Mouse (Mus musculus) embryo, embryonic 11 days (tissue): ENCODE results near the gene Diablo.
A peak's percentile ranks its signal among the peaks of the same experiment; 100 is the strongest.
"Not testable (repeated sequence)": the region's sequence is repeated elsewhere in the genome, so short reads cannot be mapped to it uniquely, and the experiment has no call there.

ENCODE experiments used
- DNase-seq: peaks from one replicate; pipeline ENCODE4 v3.0.0-alpha.2; 2015

Gene Diablo

DNA sequence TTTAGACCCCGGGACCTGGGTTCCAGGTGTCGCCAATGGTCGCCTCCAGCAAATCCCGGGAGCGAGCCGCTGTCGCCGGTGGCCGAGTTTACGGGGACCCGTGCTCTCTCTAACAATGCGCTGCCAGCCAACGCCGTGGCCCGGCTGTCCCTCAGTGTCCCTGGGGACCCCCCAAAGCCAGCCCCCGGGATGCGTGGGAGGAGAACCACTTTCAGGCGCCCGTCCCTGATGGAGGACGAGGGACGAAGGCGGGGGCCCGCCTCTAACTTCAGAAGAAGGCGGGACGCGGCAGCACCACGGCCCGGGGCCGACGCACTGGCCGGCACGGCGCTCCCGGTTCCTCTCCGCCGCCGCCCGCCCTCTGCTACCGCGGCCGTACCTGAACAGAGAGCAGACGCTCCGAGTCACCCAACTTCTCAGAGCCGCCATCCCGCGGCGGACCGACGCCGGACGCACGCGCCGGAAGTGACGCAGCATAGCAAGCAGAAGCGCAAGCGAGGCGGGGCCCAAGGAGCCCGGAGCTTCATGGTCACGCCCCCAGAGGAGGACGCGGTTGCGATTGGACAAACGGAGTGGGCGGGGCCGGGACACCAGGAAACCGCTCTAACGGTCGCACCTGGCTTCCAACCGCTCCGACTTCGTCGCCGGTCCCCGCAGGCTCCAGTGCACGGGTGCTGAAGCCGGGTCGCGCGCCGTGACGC lies at the start of gene Diablo:
Gene Diablo, minus strand, starts transcription at position 485 of the 701 bp plus-strand sequence.
- peak; percentile 100 for DNase-seq

DNA sequence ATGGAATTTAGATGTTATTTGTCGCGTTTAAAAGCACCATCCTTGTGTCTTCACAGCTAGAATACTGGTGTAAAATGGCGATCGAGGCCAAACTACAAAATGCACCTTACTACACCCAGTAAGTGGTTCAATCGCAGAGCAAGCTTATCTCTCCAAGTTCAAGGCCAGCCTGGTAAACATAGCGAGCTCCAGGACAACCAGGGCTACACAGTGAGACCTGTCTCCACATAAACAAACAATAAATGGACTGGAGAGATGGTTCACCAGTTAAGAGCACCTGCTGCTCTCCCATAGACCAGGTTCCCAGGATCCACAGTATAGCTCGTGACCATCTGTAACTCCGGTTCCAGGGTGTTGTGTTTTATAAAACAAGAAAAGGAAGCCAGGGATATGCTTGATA lies 49.4 kb upstream of the Diablo start:
- DNase-seq, result no peak

DNA sequence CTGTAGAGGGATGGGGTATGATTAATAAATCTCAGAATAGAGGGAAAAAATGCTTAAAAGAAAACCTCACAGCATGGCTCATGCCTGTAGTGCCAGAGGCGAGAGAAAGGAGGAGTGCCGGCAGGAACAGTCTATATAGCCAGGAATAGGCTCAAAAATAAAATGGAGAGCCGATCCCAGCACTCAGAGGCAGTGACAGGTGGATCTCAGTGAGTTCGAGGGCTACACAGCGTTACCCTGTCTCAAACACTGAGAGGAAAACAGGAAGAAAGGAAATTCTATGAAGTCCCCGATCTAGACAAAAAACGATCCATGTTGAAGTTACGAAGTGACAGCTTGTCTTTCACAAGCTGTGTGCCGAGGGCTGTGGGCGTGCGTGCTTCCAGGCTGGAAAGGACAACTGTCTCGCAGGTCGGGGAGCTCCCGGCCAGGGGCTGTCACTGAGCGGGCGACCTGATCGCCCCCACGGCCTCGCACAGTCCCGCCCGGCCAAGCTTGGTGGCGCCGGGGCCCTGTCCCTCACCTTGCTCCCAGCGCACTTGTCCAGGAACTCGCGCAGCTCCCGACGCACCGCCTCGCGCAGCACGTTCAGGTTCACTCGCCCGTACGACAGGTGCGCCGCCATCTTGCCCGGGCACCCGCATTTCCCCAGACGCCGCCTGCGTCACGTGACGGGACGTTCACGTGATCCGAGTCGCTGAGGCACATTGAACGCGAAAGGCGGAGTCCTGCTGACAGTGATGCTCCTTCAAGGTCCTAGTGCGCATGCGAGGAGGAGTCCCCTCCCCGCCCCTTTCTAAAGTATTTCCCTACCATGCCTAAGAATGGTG lies 48.6 kb upstream of the Diablo start, which contains the start of gene Vps33a:
Gene Vps33a, minus strand, starts transcription at position 682 of the 830 bp plus-strand sequence.
- peak; percentile 100 for DNase-seq

DNA sequence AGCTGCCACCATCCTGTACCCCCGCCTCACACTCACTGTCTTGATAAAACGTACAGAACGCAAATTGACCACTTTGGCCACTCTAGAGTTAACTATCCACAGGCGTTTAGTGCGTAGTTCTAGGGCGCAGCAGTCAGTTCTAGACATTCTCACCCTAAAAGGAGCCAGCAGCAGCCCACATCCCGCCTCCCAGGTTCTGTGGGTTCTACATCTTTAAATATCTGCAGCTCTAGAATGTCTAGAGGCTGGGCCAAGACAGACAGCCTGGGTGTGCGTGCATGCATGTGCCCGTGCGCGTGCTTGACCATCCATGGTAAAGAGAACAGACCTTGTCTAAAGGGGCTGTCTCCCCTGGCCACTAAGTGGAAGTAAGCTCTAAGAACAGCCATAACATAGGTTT lies 37.2 kb upstream of the Diablo start:
- DNase-seq, result no peak

DNA sequence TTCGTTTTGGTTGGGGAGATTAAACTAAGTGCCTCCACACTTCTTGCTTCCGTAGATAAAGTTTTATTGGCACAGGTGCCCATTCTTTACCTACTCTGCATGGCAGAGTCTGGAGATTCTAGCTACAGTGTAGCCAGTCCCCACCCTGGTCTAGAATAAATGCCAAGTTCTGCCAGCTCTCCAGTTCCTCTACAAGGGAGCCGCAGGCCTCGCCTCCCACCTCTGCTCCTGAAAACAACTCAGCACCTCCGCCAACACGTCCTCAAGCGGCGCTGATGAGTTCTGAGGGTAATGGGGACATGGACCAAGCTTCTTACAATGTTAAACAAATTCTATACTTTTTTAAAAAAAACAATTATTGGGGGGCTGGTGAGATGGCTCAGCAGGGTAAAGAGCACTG lies 35.6 kb upstream of the Diablo start:
- no peak for DNase-seq

DNA sequence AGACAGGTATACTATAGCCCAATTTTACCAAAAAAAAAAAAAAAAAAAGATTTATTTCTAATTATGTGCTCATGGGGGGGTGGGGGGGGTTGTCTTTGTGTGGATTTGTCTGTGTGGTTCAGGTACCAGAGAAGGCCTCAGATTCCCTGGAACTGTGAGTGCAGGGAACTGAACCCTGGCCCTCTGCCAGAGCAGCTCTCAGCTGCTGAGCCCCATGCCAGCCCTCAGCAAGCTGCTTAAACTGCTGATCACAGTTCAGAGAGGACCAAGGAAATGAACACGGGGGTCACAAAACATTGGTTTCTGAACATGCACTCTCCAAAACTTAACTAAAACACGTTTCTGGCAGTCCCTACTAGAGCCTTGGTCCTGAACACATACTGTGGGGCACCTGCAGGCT lies 32.5 kb upstream of the Diablo start:
- no peak for DNase-seq

DNA sequence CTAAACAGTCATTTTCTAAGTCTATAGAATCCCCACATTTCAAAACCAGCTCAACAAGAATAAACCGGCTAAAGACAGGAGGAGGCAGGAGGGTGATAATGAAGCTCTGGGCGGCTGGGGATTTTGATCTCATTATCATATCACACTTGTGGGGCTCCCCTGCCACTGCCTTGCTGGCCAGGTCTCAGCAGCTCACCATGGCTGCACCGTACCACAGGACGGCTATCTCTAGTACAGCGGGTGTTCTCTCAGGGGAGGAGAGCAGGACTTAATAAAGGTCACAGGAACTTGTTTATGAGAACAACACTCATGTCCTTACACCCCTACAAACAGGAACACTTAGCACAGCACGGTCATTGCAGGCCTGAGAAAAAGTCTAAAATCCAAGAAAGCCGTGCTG lies 31.7 kb upstream of the Diablo start:
- no peak for DNase-seq

DNA sequence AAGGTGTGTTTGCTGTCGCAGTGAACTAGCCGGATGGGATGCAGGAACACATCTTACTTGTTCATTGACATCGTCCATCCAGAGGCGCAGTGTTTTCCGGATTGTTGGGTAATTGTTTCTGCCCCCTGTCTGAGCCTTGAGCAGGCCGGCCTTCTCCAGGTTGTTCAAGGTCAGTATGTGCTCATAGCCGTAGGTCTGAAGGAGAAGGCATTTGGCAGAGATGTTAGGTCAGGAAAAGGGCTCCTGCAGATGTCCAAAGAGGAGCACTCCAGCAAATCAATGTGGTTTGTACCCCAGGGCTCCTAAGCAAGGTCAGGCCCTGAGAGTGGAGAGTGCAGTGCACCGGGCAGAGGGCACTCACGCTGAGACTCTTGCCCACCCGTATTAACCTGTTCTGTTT lies 9.8 kb upstream of the Diablo start:
- no peak for DNase-seq

DNA sequence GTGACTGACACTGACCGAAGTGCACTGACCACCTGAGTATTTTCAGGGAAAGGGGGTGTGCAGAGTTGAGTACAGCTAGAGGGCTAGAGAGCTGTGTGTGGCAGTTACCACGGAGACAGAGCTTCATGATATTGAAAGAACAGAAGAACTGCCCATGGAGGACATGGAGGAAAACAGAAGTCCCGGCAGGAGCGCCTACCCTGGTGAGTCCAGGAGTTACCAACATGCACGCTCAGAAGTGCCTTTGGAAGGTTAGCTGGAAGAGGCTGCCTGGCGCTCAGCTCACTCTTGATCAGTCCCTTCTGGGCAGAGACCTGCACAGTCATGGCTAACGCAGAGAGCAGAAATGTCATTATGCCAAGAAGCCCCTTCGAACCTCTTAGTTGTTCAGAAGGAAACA lies 6.1 kb upstream of the Diablo start:
- DNase-seq, result no peak

DNA sequence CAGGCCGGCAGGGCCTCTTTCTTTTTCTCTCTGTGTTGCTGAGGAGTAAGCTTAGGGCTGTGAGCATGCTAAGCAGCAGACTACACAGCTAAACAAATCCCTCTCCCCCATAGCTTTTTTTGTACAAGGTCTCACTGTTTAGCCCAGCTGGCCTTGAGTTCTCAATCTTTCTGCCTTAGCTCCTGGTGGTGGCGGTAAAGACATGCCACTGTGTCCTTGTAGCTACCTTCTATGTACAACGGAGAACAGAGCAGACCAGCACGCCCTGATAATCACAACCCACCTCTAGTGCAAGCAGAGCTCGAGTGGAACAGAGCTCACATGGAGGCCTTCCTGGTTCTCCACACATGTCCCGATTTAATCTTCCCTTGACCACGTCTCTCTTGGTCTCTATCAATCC lies 4.7 kb upstream of the Diablo start:
- DNase-seq, result no peak

DNA sequence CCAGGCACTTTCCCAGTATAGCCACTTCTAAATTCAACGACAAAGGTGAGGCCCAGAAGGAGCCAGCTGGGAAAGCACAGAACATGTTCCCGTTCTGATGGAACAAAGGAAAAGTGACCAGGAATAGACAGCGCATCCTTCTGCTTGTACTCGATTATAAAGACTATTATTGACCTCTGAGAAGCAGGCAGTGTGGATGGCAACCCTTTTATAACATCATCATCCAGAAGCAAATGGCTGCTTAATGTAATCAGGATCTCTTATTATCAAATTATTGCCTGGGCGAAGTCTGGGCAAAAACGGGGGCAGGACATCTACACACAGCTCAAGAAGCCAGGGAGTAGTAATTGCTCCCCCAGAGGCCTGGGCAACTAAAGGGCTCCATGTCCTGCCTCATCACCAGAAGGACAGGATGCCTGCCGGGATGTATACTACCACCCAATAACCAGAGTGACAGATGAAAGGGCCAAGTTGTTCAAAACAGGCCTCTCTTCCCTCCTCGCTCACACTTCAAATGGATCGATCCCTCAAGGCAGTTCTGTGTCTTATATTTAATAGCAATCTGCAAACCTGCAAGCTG lies 2.0 kb upstream of the Diablo start:
- DNase-seq, result no peak

DNA sequence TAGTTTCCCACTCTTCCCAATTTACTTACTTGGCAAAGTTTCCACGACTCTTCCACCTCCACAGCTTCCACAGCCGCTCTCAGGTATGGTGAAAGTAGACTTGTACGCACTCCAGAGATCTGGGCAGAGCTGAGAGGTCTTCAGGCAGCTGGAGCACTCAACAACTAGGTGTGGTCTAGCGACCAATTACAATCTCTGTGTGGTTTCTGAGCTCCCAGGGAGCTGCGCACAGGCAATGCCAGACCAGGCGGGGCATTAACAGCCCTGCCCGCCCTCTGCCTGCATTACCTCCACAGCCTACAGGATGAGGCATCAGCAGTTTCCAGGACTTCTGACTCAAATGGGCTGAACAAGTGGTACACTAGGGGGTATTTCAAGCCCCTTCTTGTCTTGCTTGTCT lies 1.3 kb upstream of the Diablo start, which contains the start of gene Gm49027:
Gene Gm49027, minus strand, starts transcription at position 208 of the 400 bp plus-strand sequence.
- no peak for DNase-seq

DNA sequence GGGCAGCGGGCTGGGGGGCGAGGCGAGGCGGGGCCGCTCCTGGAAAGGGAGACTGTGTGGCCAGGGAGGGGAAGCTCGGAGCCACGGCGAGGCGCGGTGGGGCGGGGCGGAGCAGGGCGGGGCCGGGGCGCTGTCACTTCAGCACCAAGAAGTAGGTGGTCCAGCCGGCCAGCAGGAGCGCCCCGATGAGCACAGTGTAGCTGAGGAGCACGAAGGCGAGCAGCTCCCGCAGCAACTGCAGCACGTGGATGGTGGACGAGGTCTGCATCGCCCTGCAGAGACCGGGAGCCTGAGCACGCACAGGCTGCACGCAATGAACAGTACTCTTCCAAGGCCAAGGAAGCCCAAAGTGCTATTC lies 396 bp upstream of the Diablo start:
- peak; percentile 89 for DNase-seq

DNA sequence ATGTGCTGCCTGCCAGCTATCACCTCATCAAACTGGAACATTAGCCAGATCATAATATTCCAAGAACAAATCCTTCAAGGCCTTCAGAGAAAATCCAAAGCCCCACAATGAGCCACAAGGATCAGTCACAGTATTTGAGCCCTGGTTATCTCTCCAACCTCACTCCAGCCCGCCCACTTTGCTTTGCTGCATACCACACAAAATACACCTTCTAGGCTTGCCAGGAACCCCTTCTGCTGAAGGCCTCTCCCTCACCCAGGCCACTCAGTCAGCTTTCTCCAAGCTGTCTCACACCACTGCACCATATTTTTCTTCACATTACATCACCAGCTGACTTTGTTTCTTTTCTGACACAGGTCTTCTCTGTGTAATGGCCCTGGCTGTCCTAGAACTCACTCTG lies 1.8 kb downstream of the Diablo start:
- DNase-seq, result no peak

DNA sequence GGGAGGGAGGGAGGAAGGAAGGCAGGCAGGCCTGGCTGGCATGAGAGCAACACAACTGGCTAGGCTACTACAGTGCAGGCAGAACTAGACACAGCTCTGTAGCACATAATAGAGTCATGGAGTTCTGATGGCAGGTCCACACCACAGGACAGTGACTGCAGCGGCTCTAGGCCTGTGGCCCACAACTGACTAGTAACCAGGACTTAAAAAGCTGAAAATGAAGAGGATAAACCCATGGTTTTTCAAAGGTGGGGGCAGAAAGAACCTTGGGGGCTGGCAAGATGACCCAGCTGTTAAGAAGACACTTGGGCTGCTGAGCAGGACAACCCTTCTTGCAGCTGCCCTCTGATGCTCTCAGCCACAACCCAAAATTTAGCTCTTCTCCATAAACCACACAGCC lies 2.4 kb downstream of the Diablo start:
- no peak for DNase-seq

DNA sequence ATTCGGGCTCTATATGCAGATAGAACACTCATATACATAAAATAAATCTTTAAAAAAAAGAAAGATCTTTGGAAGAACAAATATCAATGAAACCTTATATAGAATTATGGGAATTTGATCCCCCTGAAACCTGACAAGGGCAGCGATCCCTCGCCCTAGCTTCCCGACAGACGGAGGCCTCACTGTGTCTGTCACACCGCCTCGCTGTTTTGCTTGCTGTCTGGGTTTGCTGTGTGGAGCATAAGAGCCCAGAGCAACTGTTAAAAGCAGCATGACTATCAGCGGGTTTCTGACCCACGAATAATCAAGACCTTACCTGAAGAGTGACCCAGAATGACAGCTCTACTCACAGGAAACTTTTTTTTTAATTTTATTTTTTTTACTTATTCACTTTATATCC lies 3.3 kb downstream of the Diablo start:
- DNase-seq, result no peak

DNA sequence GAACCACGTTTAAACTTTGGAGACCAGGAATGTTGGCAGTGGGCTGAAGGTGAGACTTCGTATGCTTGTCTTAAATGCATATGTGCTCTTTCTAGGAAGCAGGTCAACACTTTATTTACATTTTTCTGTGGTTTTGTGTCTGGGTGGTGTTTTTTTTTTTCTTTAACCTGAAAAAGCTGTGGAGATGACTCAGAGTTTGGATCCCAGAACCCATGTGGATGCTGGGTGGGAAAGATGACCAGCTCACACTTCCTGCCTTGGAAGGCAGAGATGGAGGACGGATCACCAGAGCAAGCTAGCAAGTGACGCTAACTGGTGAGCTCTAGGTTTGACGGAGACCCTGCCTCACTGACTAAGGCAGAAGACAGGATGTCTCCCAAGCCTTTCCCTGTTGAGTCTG lies 9.1 kb downstream of the Diablo start:
- no peak for DNase-seq

DNA sequence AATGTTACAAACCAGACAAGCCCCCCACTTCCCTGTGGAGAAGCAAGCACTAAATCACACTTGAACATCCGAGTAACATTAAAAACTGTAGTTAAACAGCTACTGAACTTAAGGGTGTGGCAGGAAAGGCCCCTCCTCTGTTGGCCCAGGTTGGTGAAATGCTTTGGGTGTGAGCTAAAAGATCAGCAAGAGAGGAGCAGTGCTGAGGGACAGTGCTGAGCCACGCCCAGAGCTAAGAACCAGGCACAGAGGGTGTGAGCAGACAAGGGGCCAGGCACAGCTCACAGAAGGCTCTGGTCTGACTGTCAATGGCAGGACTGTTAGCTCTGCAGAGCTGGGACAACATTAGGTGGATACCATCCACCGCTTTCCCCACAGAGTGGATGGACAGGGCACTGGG lies 11.9 kb downstream of the Diablo start:
- no peak for DNase-seq

DNA sequence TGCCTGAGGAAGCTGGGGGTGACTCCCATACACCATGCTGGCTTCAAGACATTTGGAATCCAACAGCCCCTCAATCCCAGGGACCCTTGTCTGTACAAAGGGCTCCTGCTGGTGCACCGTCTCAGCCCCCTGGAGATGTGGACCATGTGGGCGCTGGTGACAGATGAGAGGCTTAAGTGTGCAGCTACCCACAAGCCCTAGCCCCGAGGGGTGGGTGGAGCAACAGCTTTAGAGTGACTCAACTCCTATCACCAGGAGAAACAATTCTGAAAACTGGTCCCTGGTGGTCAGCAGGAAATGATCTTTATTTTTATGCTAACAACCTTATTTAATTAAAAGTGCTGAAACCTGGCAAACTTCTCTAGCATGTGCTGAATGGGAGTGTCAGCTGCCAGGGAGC lies 12.6 kb downstream of the Diablo start:
- DNase-seq, result not testable (repeated sequence)

DNA sequence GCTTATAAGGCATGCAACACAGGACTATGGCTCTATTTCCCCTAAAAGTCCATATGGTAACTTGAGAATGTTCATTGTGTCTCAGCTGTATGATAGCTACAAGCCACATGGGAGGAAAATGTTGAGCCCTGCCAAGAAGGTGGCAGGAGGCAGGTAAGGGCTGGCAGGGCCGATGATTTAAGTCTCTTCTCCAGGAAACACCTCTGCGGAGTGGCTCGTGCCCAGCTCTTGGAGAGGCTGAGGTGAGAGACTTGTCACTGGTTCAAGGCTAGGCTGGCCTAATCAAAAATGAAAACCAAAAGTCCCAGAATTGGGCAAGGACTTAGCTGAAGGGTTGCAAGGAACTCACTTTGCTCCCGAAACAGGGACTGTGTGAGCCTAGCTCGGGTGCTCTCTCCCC lies 13.8 kb downstream of the Diablo start, which contains the start of gene B3gnt4:
Gene B3gnt4, plus strand, starts transcription at position 301 of the 400 bp plus-strand sequence.
- DNase-seq, result no peak

DNA sequence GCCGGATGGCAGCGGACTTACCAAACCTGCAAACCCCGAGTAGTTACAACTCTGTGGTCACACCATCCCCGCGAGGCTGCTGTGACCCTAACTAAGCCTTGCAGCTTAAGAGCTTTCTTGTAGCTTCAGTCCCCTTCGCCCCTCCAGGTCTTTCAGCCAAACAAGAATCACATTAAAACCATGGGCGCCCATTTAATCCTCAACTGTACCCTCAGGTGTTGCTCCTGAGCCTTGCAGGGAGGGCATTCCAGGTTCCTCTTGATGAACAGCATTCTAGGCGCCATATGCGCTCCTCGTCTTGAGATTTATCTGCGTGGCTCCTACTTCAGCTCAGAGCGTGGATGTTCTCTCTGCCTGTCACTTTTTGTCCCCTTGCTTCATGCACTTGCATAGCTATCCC lies 15.1 kb downstream of the Diablo start:
- peak; percentile 41 for DNase-seq

DNA sequence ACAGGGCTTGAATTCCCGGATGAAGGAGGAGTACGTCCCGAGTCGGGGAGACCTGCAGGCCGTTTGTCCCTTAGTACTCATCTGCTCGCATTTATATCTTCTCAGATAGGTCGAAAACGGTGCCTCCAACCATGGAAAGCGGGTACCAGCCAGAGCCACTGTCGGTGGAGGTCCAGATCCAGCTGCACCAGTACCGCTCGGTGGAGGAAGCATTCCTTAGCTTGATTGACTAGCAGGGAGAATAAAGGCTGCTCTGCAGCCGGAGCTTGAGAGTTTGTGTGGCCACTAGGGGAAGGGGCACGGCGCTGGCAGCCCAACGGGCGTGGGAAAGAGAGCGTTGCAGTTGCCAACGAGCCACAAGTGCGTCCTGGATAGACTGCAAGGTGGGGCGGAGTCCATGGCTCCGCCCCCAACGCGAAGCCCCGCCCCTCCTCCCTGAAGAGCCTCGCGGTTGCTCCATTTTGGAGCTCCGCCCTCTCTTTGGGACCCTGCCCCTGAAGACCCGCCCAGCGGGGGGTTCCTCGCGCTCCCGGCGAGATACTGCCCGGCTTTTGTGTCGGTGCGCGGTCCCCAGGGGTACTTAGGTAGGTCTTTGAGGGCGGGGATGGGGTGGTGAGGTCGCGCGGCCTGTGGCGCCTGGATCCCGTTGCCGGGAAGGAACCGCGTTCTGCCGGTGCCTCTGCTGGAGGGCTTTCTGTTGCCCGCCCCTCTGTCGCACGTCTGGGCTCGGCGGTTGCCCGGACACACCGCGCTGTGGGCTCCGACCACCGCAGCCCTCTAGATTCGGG lies 15.8 kb downstream of the Diablo start:
- peak; percentile 96 for DNase-seq

DNA sequence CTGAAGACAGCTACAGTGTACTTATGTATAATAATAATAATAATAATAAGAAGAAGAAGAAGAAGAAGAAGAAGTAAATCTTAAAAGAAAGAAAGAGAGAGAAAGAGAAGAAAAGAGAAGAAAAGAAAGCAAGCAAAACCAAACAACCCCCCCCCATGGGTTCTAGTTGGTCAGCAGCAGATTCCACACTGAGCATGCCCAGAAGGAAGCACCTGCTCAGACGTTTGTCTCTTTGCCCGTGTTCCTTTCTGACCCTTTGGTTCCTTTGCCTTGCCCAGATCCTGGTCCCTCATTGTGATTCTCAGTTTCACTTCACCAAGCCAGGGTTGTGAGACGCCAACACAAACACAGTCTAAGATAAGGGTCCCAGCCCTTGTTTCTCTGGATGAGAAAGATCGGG lies 22.0 kb downstream of the Diablo start:
- no peak for DNase-seq
